Mouse (Mus musculus) hindbrain, postnatal 0 days (tissue): ENCODE measurements around the gene Ccl4. TPM values are rescaled to one million over a fixed set of nuclear protein-coding genes. Genes with fewer than 3 reads are reported as not detected.

ENCODE experiments used
- ATAC-seq: fragments of 200-750 bp; cut with Nextera tagmentation; 2 replicates; pipeline ENCODE4 v1.8.0; 2017; ENCODE audit warnings: mild to moderate bottlenecking, moderate TSS enrichment, moderate library complexity
- DNase-seq: peaks from one replicate; pipeline ENCODE4 v3.0.0-alpha.2; 2015; ENCODE audit warnings: low spot score
- H3K27ac ChIP-seq: fragments of 300-500 bp; sonication (generic); 2 replicates; pipeline ENCODE4 v1.5.1; 2014; ENCODE audit warnings: mild to moderate bottlenecking
- H3K27me3 ChIP-seq: fragments of 300-500 bp; sonication (generic); 2 replicates; pipeline ENCODE4 v1.6.1; 2014; ENCODE audit warnings: low read length, mixed read lengths; ENCODE audit not compliant: insufficient read depth
- H3K36me3 ChIP-seq: fragments of 300-500 bp; sonication (generic); 2 replicates; pipeline ENCODE4 v1.6.1; 2014; ENCODE audit warnings: low read length, mixed read lengths; ENCODE audit not compliant: insufficient read depth
- H3K4me1 ChIP-seq: fragments of 300-500 bp; sonication (generic); 2 replicates; pipeline ENCODE4 v1.6.1; 2014; ENCODE audit warnings: antibody characterized with exemption, low read length, mixed read lengths; ENCODE audit not compliant: insufficient read depth
- H3K4me2 ChIP-seq: fragments of 300-500 bp; sonication (generic); 2 replicates; pipeline ENCODE4 v1.6.1; 2014; ENCODE audit warnings: low read depth, mild to moderate bottlenecking, low read length, moderate library complexity, mixed read lengths
- H3K4me3 ChIP-seq: fragments of 300-500 bp; sonication (generic); 2 replicates; pipeline ENCODE4 v1.5.1; 2014; ENCODE audit warnings: low read length
- H3K9ac ChIP-seq: fragments of 300-500 bp; sonication (generic); replicated peaks from 2 replicates; pipeline ENCODE4 v1.6.1; 2014; ENCODE audit warnings: mild to moderate bottlenecking, low read length, moderate library complexity, mixed read lengths
- H3K9me3 ChIP-seq: fragments of 300-500 bp; sonication (generic); 2 replicates; pipeline ENCODE4 v1.6.1; 2016; ENCODE audit warnings: low read length, mixed read lengths
- CTCF ChIP-seq: IDR thresholded peaks from 2 replicates; pipeline ENCODE4 v1.5.1; 2016; ENCODE audit warnings: antibody characterized with exemption, control low read depth, low read depth
- WGBS: fragments of 180-500 bp; shearing (Covaris S2); extraction: QIAGEN DNeasy Blood & Tissue Kit; methylation state at CpG from one replicate; pipeline ENCODE4 v1.1.7; 2014; 5-methylcytosine and 5-hydroxymethylcytosine counted together
- polyA plus RNA-seq: library from polyadenylated mRNA; unstranded; fragments of >200 nt; fragmentation: Nextera tagmentation; extraction: Ambion mirVana; gene quantifications from 2 replicates; pipeline ENCODE4 v1.2.1, GENCODE M21; 2015
- total RNA-seq: library from RNA; depleted of rRNA; stranded (reverse); fragments of >200 nt; gene quantifications from 2 replicates; pipeline ENCODE4 v1.2.3, GENCODE M21; 2014

The Ccl4 gene
- total and polyA plus RNA-seq, 2 experiments from 2014 or later: 0.39 TPM; not detected in 1

GRCm38 (mm10) chr11:83640141-83640540, 22.2 kb upstream of the Ccl4 start:
- DNase-seq: no peak
- no peaks in the 10 kb centered on the region for H3K27me3 ChIP-seq
- no peak overlapping the region for H3K9ac ChIP-seq
- H3K9me3 ChIP-seq: no peaks in the 10 kb centered on the region
- H3K4me2 ChIP-seq: no peak overlapping the region
- H3K4me3 ChIP-seq: no peak overlapping the region
- H3K36me3 ChIP-seq: no peaks in the 10 kb centered on the region
- H3K4me1 ChIP-seq: no peaks in the 10 kb centered on the region
- H3K27ac ChIP-seq: no peak overlapping the region
- WGBS: 86% methylated on average over 5 of the region's 5 CpGs
- ATAC-seq: no peak
- TF ChIP-seq CTCF: no peak

- Histone ChIP-seq H3K4me3 (no peak overlapping the region), H3K4me1 (no peaks in the 10 kb centered on the region), H3K36me3 (no peaks in the 10 kb centered on the region), H3K9me3 (no peaks in the 10 kb centered on the region), H3K27me3 (no peaks in the 10 kb centered on the region), H3K4me2 (no peak overlapping the region), H3K9ac (no peak overlapping the region), H3K27ac (no peak overlapping the region)
- no peak for TF ChIP-seq CTCF
- no peak for DNase-seq
- 86% methylated on average over 2 of the region's 2 CpGs for WGBS
- ATAC-seq: no peak
Measured at GRCm38 (mm10) chr11:83641216-83641615, 21.2 kb upstream of the Ccl4 start.

GRCm38 (mm10) chr11:83645521-83645920, 16.9 kb upstream of the Ccl4 start, which contains the start of gene Rpl9-ps1:
Gene Rpl9-ps1 (minus strand): TSS chr11:83645621.
- TF ChIP-seq CTCF: no peak
- Histone ChIP-seq H3K27ac (no peak within 1 kb of the TSS), H3K4me2 (no peak within 1 kb of the TSS), H3K9me3 (no peaks in the 10 kb centered on the region), H3K4me3 (no peak within 1 kb of the TSS), H3K9ac (no peak within 1 kb of the TSS), H3K27me3 (no peaks in the 10 kb centered on the region), H3K36me3 (no peaks in the 10 kb centered on the region), H3K4me1 (no peaks in the 10 kb centered on the region)
- 84% methylated on average over 1 of the region's 1 CpGs for WGBS
- no peak for ATAC-seq
- no peak for DNase-seq

GRCm38 (mm10) chr11:83646356-83647149, 15.8 kb upstream of the Ccl4 start:
- DNase-seq (no peak), ATAC-seq (no peak)
- Histone ChIP-seq H3K36me3 (no peaks in the 10 kb centered on the region), H3K27me3 (no peaks in the 10 kb centered on the region), H3K4me3 (no peak overlapping the region), H3K27ac (no peak overlapping the region), H3K9me3 (no peaks in the 10 kb centered on the region), H3K4me2 (no peak overlapping the region), H3K9ac (no peak overlapping the region), H3K4me1 (no peaks in the 10 kb centered on the region)
- 92% methylated on average over 6 of the region's 6 CpGs for WGBS
- TF ChIP-seq CTCF: no peak

GRCm38 (mm10) chr11:83649305-83649841, 13.0 kb upstream of the Ccl4 start, which contains the start of gene Ccl3:
Gene Ccl3 (minus strand): TSS chr11:83649355.
- no peaks in the 10 kb centered on the region for H3K27me3 ChIP-seq
- no peak for TF ChIP-seq CTCF
- no peak within 1 kb of the TSS for H3K27ac ChIP-seq
- DNase-seq (no peak), ATAC-seq (no peak)
- H3K4me3 ChIP-seq: no peak within 1 kb of the TSS
- no peaks in the 10 kb centered on the region for H3K4me1 ChIP-seq
- H3K9me3 ChIP-seq: no peaks in the 10 kb centered on the region
- no peak within 1 kb of the TSS for H3K4me2 ChIP-seq
- H3K9ac ChIP-seq: no peak within 1 kb of the TSS
- no peaks in the 10 kb centered on the region for H3K36me3 ChIP-seq
- WGBS: 75% methylated on average over 8 of the region's 8 CpGs

- no peak for ATAC-seq
- no peaks in the 10 kb centered on the region for H3K27me3 ChIP-seq
- no peak overlapping the region for H3K27ac ChIP-seq
- H3K4me3 ChIP-seq: no peak overlapping the region
- H3K9me3 ChIP-seq: no peaks in the 10 kb centered on the region
- no peak overlapping the region for H3K4me2 ChIP-seq
- no peaks in the 10 kb centered on the region for H3K4me1 ChIP-seq
- 87% methylated on average over 8 of the region's 8 CpGs for WGBS
- no peak for DNase-seq
- H3K36me3 ChIP-seq: no peaks in the 10 kb centered on the region
- no peak overlapping the region for H3K9ac ChIP-seq
- TF ChIP-seq CTCF: no peak
Measured at GRCm38 (mm10) chr11:83654606-83655005, 7.8 kb upstream of the Ccl4 start.

- DNase-seq: no peak
- TF ChIP-seq CTCF: no peak
- H3K27me3 ChIP-seq: no peaks in the 10 kb centered on the region
- no peak for ATAC-seq
- no peak overlapping the region for H3K9ac ChIP-seq
- H3K36me3 ChIP-seq: no peaks in the 10 kb centered on the region
- H3K4me2 ChIP-seq: no peak overlapping the region
- H3K9me3 ChIP-seq: no peaks in the 10 kb centered on the region
- H3K4me3 ChIP-seq: no peak overlapping the region
- H3K4me1 ChIP-seq: no peaks in the 10 kb centered on the region
- 87% methylated on average over 3 of the region's 3 CpGs for WGBS
- no peak overlapping the region for H3K27ac ChIP-seq
Measured at GRCm38 (mm10) chr11:83657508-83657907, 4.9 kb upstream of the Ccl4 start.
